Mouse (Mus musculus): ENCODE measurements around the gene Naa80. TPM values are rescaled to one million over a fixed set of nuclear protein-coding genes. Genes with fewer than 3 reads are reported as not detected.
"Not testable (repeated sequence)": the region's sequence is repeated elsewhere in the genome, so short reads cannot be mapped to it uniquely, and the experiment has no call there.

Gene Naa80
- polyA plus RNA-seq, 1 experiment, result 34.1 TPM

- WGBS, result 85% methylated on average over 21 of the region's 21 CpGs
- H3K27me3 ChIP-seq (ENCODE audit: control insufficient read depth, insufficient read depth, low read length), result no peaks in the 10 kb centered on the region
- no peaks in the 10 kb centered on the region; the same call in 1 of the 2 replicates for H3K36me3 ChIP-seq (ENCODE audit: control insufficient read depth, insufficient read depth, low read length)
- peaks cover 9% of the 10 kb centered on the region; the same call in 1 of the 2 replicates for H3K4me1 ChIP-seq (ENCODE audit: control insufficient read depth, insufficient read depth, insufficient read length)
- H3K4me3 ChIP-seq (ENCODE audit: extremely low read depth, insufficient read depth, insufficient read length), result no peak overlapping the region
- no peak overlapping the region for H3K27ac ChIP-seq (ENCODE audit: insufficient read depth, low read length)
- no peak for DNase-seq (ENCODE audit: low read depth in 1 of 2, low spot score in 2 of 2)
- no peak for TF ChIP-seq POLR2A (IDR thresholded peaks at IDR 0.05; ENCODE audit: low read depth, low read length)
- TF ChIP-seq CTCF (IDR thresholded peaks at IDR 0.05; ENCODE audit: extremely low read depth, insufficient read depth, insufficient read length, insufficient replicate concordance), result no peak
These were observed 7.8 kb upstream of the Naa80 start for GRCm38 (mm10) chr9:107570845-107571244.

- peaks cover 9% of the 10 kb centered on the region; the same call in 1 of the 2 replicates for H3K4me1 ChIP-seq (ENCODE audit: control insufficient read depth, insufficient read depth, insufficient read length)
- WGBS, result 91% methylated on average over 22 of the region's 22 CpGs
- H3K4me3 ChIP-seq (ENCODE audit: extremely low read depth, insufficient read depth, insufficient read length), result no peak overlapping the region
These were observed 7.0 kb upstream of the Naa80 start for GRCm38 (mm10) chr9:107571534-107572326.

GRCm38 (mm10) chr9:107572327-107572662, 6.4 kb upstream of the Naa80 start:
- no peaks in the 10 kb centered on the region; the same call in 1 of the 2 replicates for H3K36me3 ChIP-seq (ENCODE audit: control insufficient read depth, insufficient read depth, low read length)
- no peaks in the 10 kb centered on the region for H3K27me3 ChIP-seq (ENCODE audit: control insufficient read depth, insufficient read depth, low read length)
- no peak for TF ChIP-seq CTCF (IDR thresholded peaks at IDR 0.05; ENCODE audit: extremely low read depth, insufficient read depth, insufficient read length, insufficient replicate concordance)
- TF ChIP-seq POLR2A (IDR thresholded peaks at IDR 0.05; ENCODE audit: low read depth, low read length), result no peak
- no peak overlapping the region for H3K27ac ChIP-seq (ENCODE audit: insufficient read depth, low read length)
- no peak overlapping the region for H3K4me3 ChIP-seq (ENCODE audit: extremely low read depth, insufficient read depth, insufficient read length)
- 92% methylated on average over 2 of the region's 2 CpGs for WGBS
- no peak for DNase-seq (ENCODE audit: low read depth in 1 of 2, low spot score in 2 of 2)
- peaks cover 9% of the 10 kb centered on the region; the same call in 1 of the 2 replicates for H3K4me1 ChIP-seq (ENCODE audit: control insufficient read depth, insufficient read depth, insufficient read length)

More at GRCm38 (mm10) chr9:107571534-107572326, 7.0 kb upstream of the Naa80 start:
- no peak overlapping the region for H3K27ac ChIP-seq (ENCODE audit: insufficient read depth, low read length)
- DNase-seq (ENCODE audit: low read depth in 1 of 2, low spot score in 2 of 2), result no peak
- H3K27me3 ChIP-seq (ENCODE audit: control insufficient read depth, insufficient read depth, low read length), result no peaks in the 10 kb centered on the region
- no peak for TF ChIP-seq POLR2A (IDR thresholded peaks at IDR 0.05; ENCODE audit: low read depth, low read length)
- TF ChIP-seq CTCF (IDR thresholded peaks at IDR 0.05; ENCODE audit: extremely low read depth, insufficient read depth, insufficient read length, insufficient replicate concordance), result no peak
- no peaks in the 10 kb centered on the region; the same call in 1 of the 2 replicates for H3K36me3 ChIP-seq (ENCODE audit: control insufficient read depth, insufficient read depth, low read length)

GRCm38 (mm10) chr9:107573774-107574173, 4.9 kb upstream of the Naa80 start:
- not testable (repeated sequence) for H3K36me3 ChIP-seq (ENCODE audit: control insufficient read depth, insufficient read depth, low read length); H3K4me1 ChIP-seq (ENCODE audit: control insufficient read depth, insufficient read depth, insufficient read length)

GRCm38 (mm10) chr9:107575579-107576356, 2.9 kb upstream of the Naa80 start:
- Histone ChIP-seq H3K4me3 (ENCODE audit: extremely low read depth, insufficient read depth, insufficient read length) (no peak overlapping the region), H3K4me1 (ENCODE audit: control insufficient read depth, insufficient read depth, insufficient read length) (peaks cover 7% of the 10 kb centered on the region; the same call in 1 of the 2 replicates), H3K27me3 (ENCODE audit: control insufficient read depth, insufficient read depth, low read length) (no peaks in the 10 kb centered on the region), H3K27ac (ENCODE audit: insufficient read depth, low read length) (no peak overlapping the region), H3K36me3 (ENCODE audit: control insufficient read depth, insufficient read depth, low read length) (no peaks in the 10 kb centered on the region; the same call in 1 of the 2 replicates)
- no peak for DNase-seq (ENCODE audit: low read depth in 1 of 2, low spot score in 2 of 2)
- 90% methylated on average over 14 of the region's 14 CpGs for WGBS
- TF ChIP-seq CTCF (IDR thresholded peaks at IDR 0.05; ENCODE audit: extremely low read depth, insufficient read depth, insufficient read length, insufficient replicate concordance) (no peak), POLR2A (IDR thresholded peaks at IDR 0.05; ENCODE audit: low read depth, low read length) (no peak)

More at GRCm38 (mm10) chr9:107573774-107574173, 4.9 kb upstream of the Naa80 start:
- 83% methylated on average over 6 of the region's 6 CpGs for WGBS
- H3K27me3 ChIP-seq (ENCODE audit: control insufficient read depth, insufficient read depth, low read length); H3K4me3 ChIP-seq (ENCODE audit: extremely low read depth, insufficient read depth, insufficient read length); DNase-seq (ENCODE audit: low read depth in 1 of 2, low spot score in 2 of 2); H3K27ac ChIP-seq (ENCODE audit: insufficient read depth, low read length): not testable (repeated sequence)

- Histone ChIP-seq H3K4me3 (ENCODE audit: extremely low read depth, insufficient read depth, insufficient read length) (peak within 1 kb of the TSS; percentile 25; the same call in 1 of the 2 replicates), H3K36me3 (ENCODE audit: control insufficient read depth, insufficient read depth, low read length) (no peaks in the 10 kb centered on the region), H3K27me3 (ENCODE audit: control insufficient read depth, insufficient read depth, low read length) (no peaks in the 10 kb centered on the region), H3K4me1 (ENCODE audit: control insufficient read depth, insufficient read depth, insufficient read length) (peaks cover 11% of the 10 kb centered on the region; the same call in 1 of the 2 replicates), H3K27ac (ENCODE audit: insufficient read depth, low read length) (peak within 1 kb of the TSS; percentile 15; the same call in 1 of the 2 replicates)
- TF ChIP-seq POLR2A (IDR thresholded peaks at IDR 0.05; ENCODE audit: low read depth, low read length) (no peak), CTCF (IDR thresholded peaks at IDR 0.05; ENCODE audit: extremely low read depth, insufficient read depth, insufficient read length, insufficient replicate concordance) (no peak)
- DNase-seq (ENCODE audit: low read depth in 1 of 2, low spot score in 2 of 2), result no peak
- 49% methylated on average over 16 of the region's 16 CpGs for WGBS
These were observed 2.2 kb upstream of the Naa80 start, which contains the start of gene Hyal1 for GRCm38 (mm10) chr9:107576357-107577107. Hyal1 (plus strand) TSS chr9:107576927.
